Mouse (Mus musculus): ENCODE measurements around the gene Lemd2. TPM values are rescaled to one million over a fixed set of nuclear protein-coding genes. Genes with fewer than 3 reads are reported as not detected.

The Lemd2 gene
- total and polyA plus RNA-seq, 3 experiments = 46.8 to 59.7 TPM; not detected in 1

DNA sequence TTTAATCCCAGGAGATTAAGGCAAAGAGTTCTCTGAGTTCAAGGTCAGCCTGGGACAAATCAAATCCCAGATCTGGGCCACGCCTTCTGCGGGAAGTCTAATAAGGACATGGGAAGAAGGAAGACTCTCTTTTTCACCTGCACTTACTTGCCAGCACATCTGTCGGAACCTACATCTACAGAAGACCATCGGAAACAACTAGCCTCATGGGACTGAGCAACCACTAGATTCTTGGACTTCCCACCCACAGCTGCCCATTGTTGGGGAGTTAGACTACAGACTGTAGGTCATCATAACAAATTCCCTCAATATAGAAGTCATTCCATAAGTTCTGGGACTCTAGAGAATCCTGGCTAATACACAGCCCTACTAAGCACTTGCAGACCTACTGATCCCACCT is 35.7 kb downstream of the Lemd2 start:
- Histone ChIP-seq H3K27ac (ENCODE audit: control insufficient read depth, low read depth, low read length) (no peak overlapping the region), H3K4me3 (ENCODE audit: control insufficient read depth in 1 of 2, insufficient read depth in 1 of 2, low read depth in 2 of 2, low read length in 2 of 2) (no peak overlapping the region), H3K27me3 (ENCODE audit: control insufficient read depth in 1 of 2, insufficient read depth in 2 of 2, low read length in 2 of 2) (no peaks in the 10 kb centered on the region; a peak in 1 of 4 replicates), H3K9ac (ENCODE audit: control insufficient read depth, low read depth, low read length, poor library complexity, severe bottlenecking) (no peak overlapping the region), H3K79me2 (ENCODE audit: control insufficient read depth, insufficient read depth, low read length, poor library complexity) (no peaks in the 10 kb centered on the region), H3K9me3 (replicated peaks; ENCODE audit: insufficient read depth, low read length) (no peaks in the 10 kb centered on the region), H3K4me1 (ENCODE audit: control insufficient read depth in 1 of 2, insufficient read depth in 2 of 2, low read length in 2 of 2) (no peaks in the 10 kb centered on the region), H3K36me3 (ENCODE audit: control insufficient read depth in 1 of 2, insufficient read depth in 2 of 2, low read length in 2 of 2) (no peaks in the 10 kb centered on the region)
- TF ChIP-seq CHD2 (IDR thresholded peaks at IDR 0.05; ENCODE audit: low read length) = no peak
- TF ChIP-seq ETS1 (IDR thresholded peaks at IDR 0.05; ENCODE audit: low read depth, low read length) = no peak
- TF ChIP-seq ZNF384 (IDR thresholded peaks at IDR 0.05; ENCODE audit: low read depth, low read length) = no peak
- TF ChIP-seq KAT2A (conservative IDR thresholded peaks at IDR 0.05; ENCODE audit: low read depth, low read length) = no peak
- no peak for TF ChIP-seq GABPA (IDR thresholded peaks at IDR 0.05; ENCODE audit: low read depth, low read length)
- no peak for TF ChIP-seq UBTF (IDR thresholded peaks at IDR 0.05; ENCODE audit: borderline replicate concordance, insufficient read depth, low read depth, low read length)
- no peak for TF ChIP-seq EP300 (IDR thresholded peaks at IDR 0.05; ENCODE audit: low read depth in 1 of 2, low read length in 2 of 2)
- no peak for TF ChIP-seq NRF1 (IDR thresholded peaks at IDR 0.05; ENCODE audit: insufficient read depth, low read depth, low read length, poor library complexity, severe bottlenecking)
- no peak for TF ChIP-seq BHLHE40 (IDR thresholded peaks at IDR 0.05; ENCODE audit: borderline replicate concordance, low read depth, low read length)
- no peak for TF ChIP-seq NELFE (IDR thresholded peaks at IDR 0.05; ENCODE audit: low read depth, low read length)
- TF ChIP-seq TAL1 (IDR thresholded peaks at IDR 0.05; ENCODE audit: low read length) = no peak
- no peak for TF ChIP-seq POLR2A (IDR thresholded peaks at IDR 0.05; ENCODE audit: control insufficient read depth in 1 of 2, insufficient read depth in 1 of 2, low read depth in 1 of 2, low read length in 2 of 2, poor library complexity in 1 of 2)
- TF ChIP-seq RAD21 (IDR thresholded peaks at IDR 0.05; ENCODE audit: low read depth, low read length) = no peak
- no peak for TF ChIP-seq POLR2AphosphoS5 (IDR thresholded peaks at IDR 0.05; ENCODE audit: borderline replicate concordance, low read depth, low read length)
- no peak for TF ChIP-seq MAZ (IDR thresholded peaks at IDR 0.05; ENCODE audit: low read depth, low read length)
- no peak for TF ChIP-seq ZMIZ1 (IDR thresholded peaks at IDR 0.05; ENCODE audit: low read depth, low read length)
- TF ChIP-seq MEF2A (IDR thresholded peaks at IDR 0.05; ENCODE audit: extremely low read depth, insufficient replicate concordance, low read depth, low read length, poor library complexity, severe bottlenecking) = no peak
- TF ChIP-seq ELF1 (IDR thresholded peaks at IDR 0.05; ENCODE audit: low read depth, low read length) = no peak
- DNase-seq (ENCODE audit: low read depth, low spot score) = no peak

DNA sequence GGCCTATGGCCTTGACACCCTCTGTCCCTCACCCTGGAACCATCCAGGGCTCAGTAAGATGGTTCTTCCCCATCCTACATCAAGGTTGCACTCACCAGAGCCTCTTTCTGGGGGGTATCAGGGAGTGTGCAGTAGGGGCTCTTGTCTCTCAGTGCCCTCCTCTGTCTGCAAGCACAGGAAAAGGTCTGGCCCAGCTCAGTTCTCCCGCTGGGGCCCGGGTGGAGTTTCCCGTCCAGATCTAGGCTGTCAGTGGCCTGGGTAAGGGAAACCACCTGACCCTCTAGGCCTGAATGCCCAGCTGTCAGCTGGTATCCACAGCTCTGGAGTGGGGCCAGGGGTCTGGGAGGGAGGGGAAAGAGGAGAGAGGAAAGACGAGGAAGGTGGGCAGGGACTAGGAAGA is 36.7 kb downstream of the Lemd2 start, which contains the start of gene Ip6k3:
Gene Ip6k3 (minus strand): TSS at position 251 of the 400 bp plus-strand sequence.
- TF ChIP-seq ZMIZ1 (IDR thresholded peaks at IDR 0.05; ENCODE audit: low read depth, low read length) = no peak
- no peak for TF ChIP-seq ZKSCAN1 (IDR thresholded peaks at IDR 0.05; ENCODE audit: low read depth, low read length)
- TF ChIP-seq GATA1 (IDR thresholded peaks at IDR 0.05; ENCODE audit: low read depth, low read length) = no peak
- no peak for TF ChIP-seq TCF12 (IDR thresholded peaks at IDR 0.05; ENCODE audit: low read depth, low read length)
- TF ChIP-seq TBP (IDR thresholded peaks at IDR 0.05; ENCODE audit: low read depth, low read length) = no peak
- no peak for TF ChIP-seq MAZ (IDR thresholded peaks at IDR 0.05; ENCODE audit: low read depth, low read length)
- H3K36me3 ChIP-seq (ENCODE audit: control insufficient read depth in 1 of 2, insufficient read depth in 2 of 2, low read length in 2 of 2) = no peaks in the 10 kb centered on the region
- H3K27me3 ChIP-seq (ENCODE audit: control insufficient read depth in 1 of 2, insufficient read depth in 2 of 2, low read length in 2 of 2) = no peaks in the 10 kb centered on the region; a peak in 1 of 4 replicates
- no peak within 1 kb of the TSS for H3K9ac ChIP-seq (ENCODE audit: control insufficient read depth, low read depth, low read length, poor library complexity, severe bottlenecking)
- no peaks in the 10 kb centered on the region for H3K79me2 ChIP-seq (ENCODE audit: control insufficient read depth, insufficient read depth, low read length, poor library complexity)
- H3K4me1 ChIP-seq (ENCODE audit: control insufficient read depth in 1 of 2, insufficient read depth in 2 of 2, low read length in 2 of 2) = no peaks in the 10 kb centered on the region
- H3K9me3 ChIP-seq (replicated peaks; ENCODE audit: insufficient read depth, low read length) = no peaks in the 10 kb centered on the region
- H3K4me3 ChIP-seq (ENCODE audit: control insufficient read depth in 1 of 2, insufficient read depth in 1 of 2, low read depth in 2 of 2, low read length in 2 of 2) = no peak within 1 kb of the TSS
- no peak within 1 kb of the TSS for H3K27ac ChIP-seq (ENCODE audit: control insufficient read depth, low read depth, low read length)
- no peak for DNase-seq (ENCODE audit: low read depth, low spot score)
